Mouse (Mus musculus): ENCODE data around the gene Med25. TPM values are rescaled to one million over a fixed set of nuclear protein-coding genes. Genes with fewer than 3 reads are reported as not detected.

The Med25 gene
- polyA plus RNA-seq, 1 experiment: 208 TPM

DNA sequence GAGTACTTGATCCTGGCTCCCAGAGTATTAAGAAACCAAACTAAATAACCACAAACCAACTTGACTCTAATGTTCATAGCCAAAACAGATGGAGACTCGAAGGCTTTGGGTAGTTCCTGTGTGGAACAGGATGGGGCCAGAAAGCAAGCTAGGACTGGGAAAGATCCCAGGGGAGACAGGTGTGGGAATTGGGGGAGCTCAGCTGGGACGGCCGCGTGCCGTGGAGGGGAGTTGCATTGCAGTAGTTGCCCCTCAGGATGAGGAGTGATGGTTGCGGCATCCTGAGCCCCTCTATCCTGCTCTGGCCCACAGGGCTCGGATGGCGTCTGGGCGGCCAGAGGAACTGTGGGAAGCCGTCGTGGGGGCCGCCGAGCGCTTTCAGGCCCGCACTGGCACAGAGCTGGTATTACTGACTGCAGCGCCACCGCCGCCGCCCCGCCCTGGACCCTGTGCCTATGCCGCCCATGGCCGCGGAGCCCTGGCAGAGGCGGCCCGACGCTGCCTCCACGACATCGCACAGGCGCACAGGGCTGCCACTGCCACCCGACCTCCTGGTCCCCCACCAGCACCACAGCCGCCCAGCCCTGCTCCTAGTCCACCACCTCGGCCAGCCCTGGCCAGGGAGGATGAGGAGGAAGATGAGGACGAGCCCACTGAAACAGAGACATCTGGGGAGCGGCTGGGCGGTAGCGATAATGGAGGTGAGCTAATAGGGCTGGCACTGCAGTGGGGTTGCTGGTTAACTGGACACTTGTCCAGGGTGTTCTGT is 40.1 kb downstream of the Med25 start:
- H3K4me3 ChIP-seq (ENCODE audit: low read depth, low read length): no peak overlapping the region
- H3K4me1 ChIP-seq (ENCODE audit: control insufficient read depth, insufficient read depth, insufficient read length, low read length): peaks cover 19% of the 10 kb centered on the region
- TF ChIP-seq CTCF (IDR thresholded peaks at IDR 0.05; ENCODE audit: extremely low read depth, insufficient read length, insufficient replicate concordance, low read depth, low read length) (no peak), POLR2A (IDR thresholded peaks at IDR 0.05; ENCODE audit: low read depth, low read length) (no peak)
- H3K27ac ChIP-seq (ENCODE audit: insufficient read depth, low read depth, low read length): no peak overlapping the region
- no peaks in the 10 kb centered on the region for H3K27me3 ChIP-seq (ENCODE audit: control insufficient read depth, insufficient read depth, low read length)
- H3K36me3 ChIP-seq (ENCODE audit: control insufficient read depth, insufficient read depth, low read length): no peaks in the 10 kb centered on the region
- WGBS: 90% methylated on average over 36 of the region's 36 CpGs

GRCm38 (mm10) chr7:44851625-44852234 is 40.8 kb downstream of the Med25 start:
- TF ChIP-seq POLR2A (IDR thresholded peaks at IDR 0.05; ENCODE audit: low read depth, low read length): no peak
- no peak for TF ChIP-seq CTCF (IDR thresholded peaks at IDR 0.05; ENCODE audit: extremely low read depth, insufficient read length, insufficient replicate concordance, low read depth, low read length)
- no peak overlapping the region for H3K27ac ChIP-seq (ENCODE audit: insufficient read depth, low read depth, low read length)
- no peaks in the 10 kb centered on the region for H3K27me3 ChIP-seq (ENCODE audit: control insufficient read depth, insufficient read depth, low read length)
- peaks cover 19% of the 10 kb centered on the region for H3K4me1 ChIP-seq (ENCODE audit: control insufficient read depth, insufficient read depth, insufficient read length, low read length)
- H3K4me3 ChIP-seq (ENCODE audit: low read depth, low read length): no peak overlapping the region
- peaks cover under 1% of the 10 kb centered on the region; the same call in 1 of the 2 replicates for H3K36me3 ChIP-seq (ENCODE audit: control insufficient read depth, insufficient read depth, low read length)
- WGBS: 86% methylated on average over 12 of the region's 12 CpGs

GRCm38 (mm10) chr7:44850789-44851624 is 41.5 kb downstream of the Med25 start:
- H3K27ac ChIP-seq (ENCODE audit: insufficient read depth, low read depth, low read length): peak overlapping the region; percentile 67; the same call in 1 of the 2 replicates
- peaks cover 7% of the 10 kb centered on the region for H3K36me3 ChIP-seq (ENCODE audit: control insufficient read depth, insufficient read depth, low read length)
- 64% methylated on average over 8 of the region's 8 CpGs for WGBS
- TF ChIP-seq POLR2A (IDR thresholded peaks at IDR 0.05; ENCODE audit: low read depth, low read length): no peak
- no peak for TF ChIP-seq CTCF (IDR thresholded peaks at IDR 0.05; ENCODE audit: extremely low read depth, insufficient read length, insufficient replicate concordance, low read depth, low read length)
- H3K4me3 ChIP-seq (ENCODE audit: low read depth, low read length): peak overlapping the region; percentile 80
- peaks cover 16% of the 10 kb centered on the region for H3K4me1 ChIP-seq (ENCODE audit: control insufficient read depth, insufficient read depth, insufficient read length, low read length)
- H3K27me3 ChIP-seq (ENCODE audit: control insufficient read depth, insufficient read depth, low read length): no peaks in the 10 kb centered on the region

GRCm38 (mm10) chr7:44850146-44850545 is 42.4 kb downstream of the Med25 start:
- peak overlapping the region; percentile 80 for H3K4me3 ChIP-seq (ENCODE audit: low read depth, low read length)
- peak overlapping the region; percentile 91 for H3K27ac ChIP-seq (ENCODE audit: insufficient read depth, low read depth, low read length)
- TF ChIP-seq CTCF (IDR thresholded peaks at IDR 0.05; ENCODE audit: extremely low read depth, insufficient read length, insufficient replicate concordance, low read depth, low read length) (no peak), POLR2A (IDR thresholded peaks at IDR 0.05; ENCODE audit: low read depth, low read length) (no peak; the same call in 1 of the 2 replicates)
- peaks cover 14% of the 10 kb centered on the region for H3K4me1 ChIP-seq (ENCODE audit: control insufficient read depth, insufficient read depth, insufficient read length, low read length)
- H3K27me3 ChIP-seq (ENCODE audit: control insufficient read depth, insufficient read depth, low read length): no peaks in the 10 kb centered on the region
- WGBS: under 1% methylated on average over 33 of the region's 33 CpGs
- peaks cover 16% of the 10 kb centered on the region for H3K36me3 ChIP-seq (ENCODE audit: control insufficient read depth, insufficient read depth, low read length)

GRCm38 (mm10) chr7:44849416-44850111 is 42.9 kb downstream of the Med25 start:
- TF ChIP-seq CTCF (IDR thresholded peaks at IDR 0.05; ENCODE audit: extremely low read depth, insufficient read length, insufficient replicate concordance, low read depth, low read length) (no peak), POLR2A (IDR thresholded peaks at IDR 0.05; ENCODE audit: low read depth, low read length) (no peak; the same call in none of the 2 replicates)
- peak overlapping the region; percentile 80 for H3K4me3 ChIP-seq (ENCODE audit: low read depth, low read length)
- WGBS: under 1% methylated on average over 41 of the region's 41 CpGs

DNA sequence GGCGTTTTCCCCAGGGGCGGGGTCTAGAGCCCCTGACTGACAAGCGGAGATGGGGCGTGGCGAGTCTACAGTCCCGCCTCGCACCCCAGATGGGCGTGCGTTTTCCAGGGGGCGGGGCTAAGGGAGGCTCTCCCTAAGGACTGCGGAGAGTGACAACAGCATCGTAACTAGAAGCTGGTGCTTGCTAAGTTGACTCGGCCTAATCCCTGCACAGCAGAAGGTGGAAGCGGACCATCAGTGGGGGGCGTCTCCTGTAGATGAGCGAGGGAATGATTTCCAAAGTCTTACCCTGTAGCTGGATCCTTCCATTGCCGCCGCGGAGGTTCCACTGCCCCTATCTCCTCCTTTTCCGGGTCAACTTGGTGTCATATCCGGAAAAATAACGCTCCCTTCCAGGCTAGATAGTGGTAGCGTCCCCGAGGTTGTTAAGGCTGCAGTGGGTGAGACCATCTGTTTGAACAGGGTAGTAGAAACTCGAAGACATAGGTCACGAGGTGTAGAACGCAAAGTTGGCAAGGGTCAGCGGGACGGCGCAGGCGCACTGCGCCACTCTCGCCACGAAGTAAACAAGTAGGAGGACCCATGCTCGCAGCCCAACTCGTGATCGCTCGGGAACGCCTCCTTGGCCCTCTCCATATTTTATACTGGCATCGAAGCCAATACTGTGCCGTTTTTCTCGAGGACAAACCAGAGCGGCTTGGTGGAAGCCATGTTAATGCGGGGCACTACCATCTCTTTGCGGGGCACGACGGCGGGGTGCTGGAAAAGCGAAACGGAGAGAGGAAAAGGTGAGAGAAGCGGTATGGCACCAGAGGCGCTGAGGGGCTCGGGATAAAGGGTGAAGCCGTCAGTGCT is 43.7 kb downstream of the Med25 start, which contains the start of the genes Akt1s1 and Tbc1d17:
Gene Akt1s1, plus strand, starts transcription at position 431 of the 855 bp plus-strand sequence.
Gene Tbc1d17, minus strand, starts transcription at position 519 of the 855 bp plus-strand sequence.
- peaks cover 27% of the 10 kb centered on the region for H3K36me3 ChIP-seq (ENCODE audit: control insufficient read depth, insufficient read depth, low read length)
- under 1% methylated on average over 54 of the region's 54 CpGs for WGBS
- TF ChIP-seq CTCF (IDR thresholded peaks at IDR 0.05; ENCODE audit: extremely low read depth, insufficient read length, insufficient replicate concordance, low read depth, low read length) (no peak), POLR2A (IDR thresholded peaks at IDR 0.05; ENCODE audit: low read depth, low read length) (peak; percentile 48; the same call in 1 of the 2 replicates)
- peaks cover 11% of the 10 kb centered on the region for H3K4me1 ChIP-seq (ENCODE audit: control insufficient read depth, insufficient read depth, insufficient read length, low read length)
- H3K4me3 ChIP-seq (ENCODE audit: low read depth, low read length): peak within 1 kb of the TSS; percentile 80
- H3K27ac ChIP-seq (ENCODE audit: insufficient read depth, low read depth, low read length): peak within 1 kb of the TSS; percentile 91
- no peaks in the 10 kb centered on the region for H3K27me3 ChIP-seq (ENCODE audit: control insufficient read depth, insufficient read depth, low read length)

More at GRCm38 (mm10) chr7:44849416-44850111, 42.9 kb downstream of the Med25 start:
- H3K27ac ChIP-seq (ENCODE audit: insufficient read depth, low read depth, low read length): peak overlapping the region; percentile 91
- H3K4me1 ChIP-seq (ENCODE audit: control insufficient read depth, insufficient read depth, insufficient read length, low read length): peaks cover 13% of the 10 kb centered on the region
- H3K27me3 ChIP-seq (ENCODE audit: control insufficient read depth, insufficient read depth, low read length): no peaks in the 10 kb centered on the region
- H3K36me3 ChIP-seq (ENCODE audit: control insufficient read depth, insufficient read depth, low read length): peaks cover 21% of the 10 kb centered on the region

All from small intestine, adult 2 months (tissue).